ENCODE assay signal across 9 mouse cellular contexts in genomic region chr10:73097979-73098378, GRCm38 (mm10). TPM values are rescaled to one million over a fixed set of nuclear protein-coding genes. Genes with fewer than 3 reads are reported as not detected.
DNase-seq lines count a peak whose midpoint lies in the region; ATAC-seq and TF ChIP-seq lines count a peak whose summit lies in the region.
"Had no signal": no experiment of that assay in that cellular context is flagged by ENCODE, and none has a peak within 500 bp of the region (broad histone marks: within the 10 kb centered on the region; RNA-seq: fewer than 3 reads in every experiment).

No protein-coding gene starts in this region.

- H3K27me3 ChIP-seq in heart, embryonic 14.5 days (ENCODE audit: control insufficient read depth, insufficient read depth, low read length): peaks cover 61% of the 10 kb centered on the region
- peaks cover 17% of the 10 kb centered on the region for H3K27me3 ChIP-seq in kidney, postnatal 0 days (ENCODE audit: insufficient read depth, low read length)
- H3K27me3 ChIP-seq in liver, adult 2 months (ENCODE audit: control insufficient read depth, insufficient read depth, low read length): peaks cover 17% of the 10 kb centered on the region; the same call in 1 of the 2 replicates
- H3K27me3 ChIP-seq in neural tube, embryonic 13.5 days: peaks cover 65% of the 10 kb centered on the region

- ATAC-seq in heart, embryonic 14.5 days (ENCODE audit: insufficient number of reproducible peaks, insufficient read depth, low FRiP score, low read depth): no peak
- no peak; the same call in 1 of the 2 replicates for ATAC-seq in kidney, postnatal 0 days (replicated peaks; ENCODE audit: low FRiP score, low read depth)
- no peak for ATAC-seq in neural tube, embryonic 13.5 days (ENCODE audit: low read depth)

- peaks cover 4% of the 10 kb centered on the region; the same call in 1 of the 2 replicates for H3K9me3 ChIP-seq in heart, embryonic 14.5 days (ENCODE audit: control insufficient read depth, low read length)
- no peaks in the 10 kb centered on the region for H3K9me3 ChIP-seq in kidney, postnatal 0 days (replicated peaks; ENCODE audit: low read length)
- H3K9me3 ChIP-seq in neural tube, embryonic 13.5 days: no peaks in the 10 kb centered on the region

- peaks cover 4 to 6% of the 10 kb centered on the region in 2 experiments; a peak in 2 of 4 replicates for H3K4me1 ChIP-seq in heart, embryonic 14.5 days (ENCODE audit: control insufficient read depth in 2 of 2, insufficient read depth in 2 of 2, low read length in 2 of 2)
- H3K4me1 ChIP-seq in kidney, postnatal 0 days (replicated peaks; ENCODE audit: insufficient read depth, low read length): 0 out of 2 replicates have a peak, but pooled peaks cover 8% of the 10 kb centered on the region
- H3K4me1 ChIP-seq in liver, adult 2 months (ENCODE audit: control insufficient read depth, insufficient read depth, low read length): no peaks in the 10 kb centered on the region
- H3K4me1 ChIP-seq in neural tube, embryonic 13.5 days (replicated peaks): peaks cover 30% of the 10 kb centered on the region

- no peaks in the 10 kb centered on the region for H3K79me2 ChIP-seq in liver, adult 2 months (ENCODE audit: control insufficient read depth, insufficient read depth, low read length)

- H3K9ac ChIP-seq in heart, embryonic 14.5 days (ENCODE audit: low read length): no peak overlapping the region
- H3K9ac ChIP-seq in kidney, postnatal 0 days (ENCODE audit: low read depth, low read length): no peak overlapping the region
- no peak overlapping the region for H3K9ac ChIP-seq in liver, adult 2 months (ENCODE audit: low read depth, low read length)
- no peak overlapping the region for H3K9ac ChIP-seq in neural tube, embryonic 13.5 days

- no peak for TF ChIP-seq POLR2A in liver, adult 2 months (IDR thresholded peaks at IDR 0.05; ENCODE audit: extremely low read depth, insufficient read depth, low read length)

- WGBS in heart, embryonic 14.5 days: 2% methylated on average over 17 of the region's 17 CpGs
- 2% methylated on average over 17 of the region's 17 CpGs for WGBS in kidney, postnatal 0 days
- WGBS in liver, adult 2 months: 4% methylated on average over 17 of the region's 17 CpGs
- under 1% methylated on average over 17 of the region's 17 CpGs for WGBS in neural tube, embryonic 13.5 days

- peak; percentile 76 for TF ChIP-seq CTCF in kidney, postnatal 0 days (IDR thresholded peaks at IDR 0.05; ENCODE audit: low read depth)
- TF ChIP-seq CTCF in liver, adult 2 months (IDR thresholded peaks at IDR 0.05; ENCODE audit: low read depth, low read length): peak; percentile 77

- H3K27ac ChIP-seq in heart, embryonic 14.5 days (replicated peaks in 1 of 2; ENCODE audit: control insufficient read depth in 1 of 2, insufficient read depth in 1 of 2, low read depth in 2 of 2, low read length in 2 of 2): no peak overlapping the region
- no peak overlapping the region for H3K27ac ChIP-seq in kidney, postnatal 0 days
- H3K27ac ChIP-seq in liver, adult 2 months (replicated peaks; ENCODE audit: insufficient read depth, low read depth, low read length): no peak overlapping the region
- no peak overlapping the region for H3K27ac ChIP-seq in neural tube, embryonic 13.5 days (replicated peaks)

- peak overlapping the region; percentile 37 for H3K4me2 ChIP-seq in heart, embryonic 14.5 days (ENCODE audit: low read length)
- H3K4me2 ChIP-seq in kidney, postnatal 0 days (ENCODE audit: low read length): peak overlapping the region; percentile 45
- peak overlapping the region; percentile 93 for H3K4me2 ChIP-seq in neural tube, embryonic 13.5 days

- peak; percentile 38 for DNase-seq in urinary bladder, postnatal 25 days (ENCODE audit: low spot score)
- DNase-seq in urinary bladder, postnatal 10 days (ENCODE audit: low spot score): no peak
- DNase-seq in embryo, embryonic 9.5 days (ENCODE audit: extremely low spot score): peak; percentile 76
- DNase-seq in kidney, postnatal 0 days (ENCODE audit: low spot score): peak; percentile 77
- peak; percentile 6 for DNase-seq in liver, adult 2 months (ENCODE audit: extremely low read depth, low read depth, low spot score)
- DNase-seq in spleen, adult 18-20 months: no peak

- H3K4me3 ChIP-seq in heart, embryonic 14.5 days (ENCODE audit: control insufficient read depth in 1 of 2, insufficient read depth in 1 of 2, low read depth in 1 of 2, low read length in 2 of 2): peak overlapping the region in 1 of 2 experiments; percentile 11; a peak in 1 of 4 replicates
- no peak overlapping the region for H3K4me3 ChIP-seq in kidney, postnatal 0 days (replicated peaks; ENCODE audit: low read depth, low read length)
- no peak overlapping the region for H3K4me3 ChIP-seq in liver, adult 2 months (ENCODE audit: insufficient read depth, low read depth, low read length)
- peak overlapping the region; percentile 66; the same call in 1 of the 2 replicates for H3K4me3 ChIP-seq in neural tube, embryonic 13.5 days
- H3K4me3 ChIP-seq: erythroblast, embryonic 14.5 days had no signal

- no peaks in the 10 kb centered on the region for H3K36me3 ChIP-seq in heart, embryonic 14.5 days (ENCODE audit: control insufficient read depth, insufficient read depth, low read length)
- H3K36me3 ChIP-seq in kidney, postnatal 0 days (ENCODE audit: insufficient read depth, low read length): no peaks in the 10 kb centered on the region
- no peaks in the 10 kb centered on the region for H3K36me3 ChIP-seq in liver, adult 2 months (ENCODE audit: control insufficient read depth, insufficient read depth, low read length)
- no peaks in the 10 kb centered on the region for H3K36me3 ChIP-seq in neural tube, embryonic 13.5 days

RNA-seq across cellular contexts. Expression of gene Pcdh15, which starts 1.2 kb away (rescaled TPM):
- 0.49 and 0.70 TPM in 2 replicates for polyA plus RNA-seq in heart, embryonic 14.5 days (2014; fragmentation: Nextera tagmentation; extraction: Ambion mirVana)
- 0.27 and 0.33 TPM in 2 replicates for polyA plus RNA-seq in kidney, postnatal 0 days (2015; fragmentation: Nextera tagmentation; extraction: Ambion mirVana)
- 0.09 and 0.34 TPM in 2 replicates for total RNA-seq in liver, adult 2 months (2014; rRNA removed)
- 0.04 TPM in 1 of 2 replicates, not detected in the other for polyA plus RNA-seq in liver, adult 2 months (2012; rRNA removed)
- 6.4 and 8.8 TPM in 2 replicates for polyA plus RNA-seq in neural tube, embryonic 13.5 days (2015; fragmentation: Nextera tagmentation; extraction: Ambion mirVana)
- polyA plus RNA-seq: erythroblast, embryonic 14.5 days had no signal

Comparison
In these comparisons a context has a peak if more than half of its experiments do, and no peak if none do; other contexts are left out.
1. DNase-seq: peak in urinary bladder, postnatal 25 days (single experiment), embryo, embryonic 9.5 days (single experiment), kidney, postnatal 0 days (single experiment) and liver, adult 2 months (single experiment); none in urinary bladder, postnatal 10 days (single experiment) and spleen, adult 18-20 months (0 of 2).
2. H3K4me2 ChIP-seq: peak in every context shown above with its lines; median percentile 93 in neural tube, embryonic 13.5 days; 45 in kidney, postnatal 0 days; 37 in heart, embryonic 14.5 days.